Mouse (Mus musculus) retina, postnatal 1 day (tissue): ENCODE data around the gene Zscan26.
"Not testable (repeated sequence)": the region's sequence is repeated elsewhere in the genome, so short reads cannot be mapped to it uniquely, and the experiment has no call there.

Source experiments
- DNase-seq: peaks from one replicate; pipeline ENCODE4 v3.0.0-alpha.2; 2012

Zscan26 gene

DNA sequence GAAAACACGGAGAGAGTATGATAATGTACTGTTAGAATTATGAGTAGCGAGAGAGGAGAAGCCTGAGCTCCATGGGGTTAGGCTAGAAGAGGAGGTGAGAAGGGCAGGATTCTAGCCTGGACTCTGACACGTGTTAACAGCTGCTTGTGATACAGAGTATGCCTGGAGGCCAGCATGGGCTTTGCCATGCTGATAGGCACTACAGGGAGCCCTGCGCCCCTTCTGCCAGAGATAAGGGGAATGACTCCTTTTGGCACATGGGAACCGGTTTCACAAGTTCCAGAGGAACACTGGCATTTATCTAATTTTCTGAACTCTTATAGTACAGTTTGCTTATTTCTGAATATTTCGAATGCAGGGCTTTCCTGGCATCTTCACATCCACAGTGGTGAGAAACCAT is 34.7 kb downstream of the Zscan26 start:
- DNase-seq: no peak

DNA sequence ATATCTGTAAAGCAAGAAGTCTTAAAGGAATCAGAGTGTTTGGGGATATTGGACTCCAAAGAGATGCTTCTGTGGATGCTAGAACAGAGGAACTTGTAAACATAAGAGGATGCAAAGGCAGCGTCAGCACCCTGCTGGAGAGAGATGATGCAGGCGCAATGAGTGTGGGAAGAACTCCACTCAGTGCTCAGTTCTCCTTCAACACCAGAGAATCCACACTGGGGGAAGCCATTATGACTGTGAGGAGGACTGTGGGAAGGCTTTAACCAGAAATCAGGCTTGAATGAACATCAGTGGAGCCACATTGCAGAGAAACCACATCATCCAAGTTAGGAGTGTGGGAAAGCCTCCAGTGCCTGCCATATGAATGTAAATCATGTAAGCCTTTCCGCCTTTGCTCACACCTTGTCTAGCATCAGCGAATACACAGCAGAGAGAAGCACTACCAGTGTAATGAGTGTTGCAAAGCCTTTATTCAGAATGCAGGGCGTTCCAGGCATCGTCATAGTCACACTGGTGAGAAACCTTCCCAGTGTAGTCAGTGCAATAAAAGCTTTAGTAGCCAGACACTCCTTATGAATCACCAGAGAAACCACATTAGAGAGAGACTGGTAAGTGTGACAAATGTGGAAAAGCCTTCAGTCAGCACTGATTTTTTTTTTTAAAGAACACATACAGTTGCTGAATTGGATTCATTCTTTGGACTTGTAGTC is 36.1 kb downstream of the Zscan26 start:
- no peak for DNase-seq

DNA sequence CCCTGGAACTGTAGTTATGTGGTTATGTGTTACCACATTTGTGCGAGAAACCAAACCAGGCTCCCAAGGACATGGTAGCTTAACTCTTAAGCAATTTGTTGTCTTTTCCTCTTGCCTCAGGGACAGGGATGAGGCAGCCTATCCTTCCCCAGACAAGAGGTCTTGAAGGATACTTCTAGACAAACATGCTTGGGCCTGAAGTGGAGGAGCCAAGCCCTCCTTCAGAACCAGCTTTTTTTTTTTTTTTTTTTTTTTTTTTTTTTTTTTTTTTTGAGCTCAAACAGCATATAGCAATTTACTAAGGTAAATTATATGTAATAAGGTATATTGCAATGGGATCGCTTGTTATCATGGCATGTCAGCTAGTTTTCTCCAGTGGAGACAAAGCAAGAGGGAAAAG is 37.8 kb downstream of the Zscan26 start:
- no peak for DNase-seq

DNA sequence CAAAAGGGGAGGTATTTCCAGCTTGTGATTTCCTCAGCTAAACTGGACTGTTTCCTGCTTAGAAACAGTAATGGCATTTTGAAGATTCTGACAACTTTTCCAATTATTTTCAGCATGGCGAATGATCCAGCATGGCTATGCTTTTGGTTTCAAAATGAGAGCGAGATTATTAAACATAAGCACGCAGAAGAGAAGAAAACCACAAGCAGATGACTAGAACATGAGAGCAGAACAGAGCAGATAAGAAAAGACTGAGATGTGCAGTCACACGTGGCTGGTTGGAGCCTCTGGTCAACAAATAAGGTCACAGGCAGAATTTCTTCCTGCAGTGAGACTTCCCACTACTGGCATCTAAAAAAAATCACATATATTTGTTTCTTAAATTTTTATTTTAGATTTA is 38.3 kb downstream of the Zscan26 start:
- DNase-seq: no peak

DNA sequence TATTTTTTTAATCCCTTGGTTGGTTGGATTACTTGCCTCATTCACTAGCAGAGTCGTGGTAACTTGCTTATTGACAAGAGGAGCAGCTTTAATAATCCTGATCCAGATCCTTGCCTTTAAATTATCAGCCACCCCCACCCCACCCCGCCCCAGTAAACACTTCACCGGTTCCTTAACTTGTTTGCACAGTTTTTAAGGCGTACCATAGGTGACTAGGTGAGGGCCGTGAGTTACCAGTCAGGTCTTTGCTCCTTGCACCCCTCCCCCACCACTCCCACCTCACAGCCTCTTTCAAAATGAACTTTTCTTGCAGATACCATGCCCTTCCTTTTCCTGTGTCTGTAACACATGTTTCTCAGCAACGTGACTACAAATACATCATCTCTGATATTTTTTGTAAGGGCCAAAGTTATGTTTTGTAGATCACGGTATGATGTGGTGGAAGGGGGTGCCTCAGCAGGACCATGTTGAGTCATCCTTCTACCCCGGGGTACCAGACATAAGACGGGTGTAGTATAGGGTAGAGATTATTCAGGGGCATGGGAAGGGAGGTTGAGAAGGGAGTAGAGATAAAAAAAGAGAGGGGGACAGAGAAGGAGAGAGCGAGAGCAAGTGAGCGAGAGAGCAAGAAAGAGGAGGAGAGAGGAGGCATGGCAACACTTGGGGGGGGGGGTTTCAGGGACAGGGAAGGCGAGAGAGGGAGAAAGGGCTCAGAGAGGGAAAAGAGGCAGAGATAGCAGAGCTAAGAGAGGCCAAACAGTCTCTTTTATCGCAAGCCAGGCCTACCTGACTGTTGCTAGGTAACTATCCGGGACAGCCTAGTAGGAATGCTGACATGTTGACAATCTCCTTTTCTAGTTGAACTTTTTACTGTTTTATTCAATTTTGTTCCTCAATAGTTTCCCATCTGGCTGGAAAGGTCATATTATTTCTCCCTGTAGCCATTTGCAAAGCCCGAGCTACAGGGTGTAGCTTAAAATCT is 39.0 kb downstream of the Zscan26 start:
- DNase-seq: no peak

DNA sequence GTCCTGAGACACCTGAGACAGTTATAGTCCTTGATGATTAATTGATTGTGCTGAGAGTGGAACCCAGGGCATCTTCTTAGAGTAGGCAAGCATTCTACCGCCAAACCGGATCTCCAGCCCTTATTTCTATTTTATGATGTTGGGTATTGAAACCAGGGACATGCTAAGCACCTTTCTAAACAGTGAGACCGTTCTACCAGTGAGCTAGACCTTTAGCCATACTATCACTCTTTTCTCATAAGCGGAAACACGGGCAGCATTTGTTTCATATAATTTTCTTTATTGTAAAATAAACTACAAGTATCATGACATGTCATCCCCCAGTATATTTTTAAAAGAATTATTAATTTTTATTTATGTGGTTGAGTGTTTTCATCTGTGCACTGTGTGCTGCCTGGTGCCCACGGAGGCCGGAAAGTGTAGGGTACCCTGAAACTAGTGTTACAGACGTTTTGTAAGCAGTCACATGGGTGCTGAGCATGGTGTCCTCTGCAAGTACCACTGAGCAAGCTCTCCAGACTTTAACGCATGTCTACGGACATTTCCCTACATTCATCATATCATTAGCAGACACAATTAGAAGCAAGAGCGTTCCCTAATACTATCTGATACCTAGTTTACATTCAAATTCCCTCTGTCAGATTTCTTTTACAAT is 44.6 kb downstream of the Zscan26 start:
- DNase-seq: peak; percentile 1

DNA sequence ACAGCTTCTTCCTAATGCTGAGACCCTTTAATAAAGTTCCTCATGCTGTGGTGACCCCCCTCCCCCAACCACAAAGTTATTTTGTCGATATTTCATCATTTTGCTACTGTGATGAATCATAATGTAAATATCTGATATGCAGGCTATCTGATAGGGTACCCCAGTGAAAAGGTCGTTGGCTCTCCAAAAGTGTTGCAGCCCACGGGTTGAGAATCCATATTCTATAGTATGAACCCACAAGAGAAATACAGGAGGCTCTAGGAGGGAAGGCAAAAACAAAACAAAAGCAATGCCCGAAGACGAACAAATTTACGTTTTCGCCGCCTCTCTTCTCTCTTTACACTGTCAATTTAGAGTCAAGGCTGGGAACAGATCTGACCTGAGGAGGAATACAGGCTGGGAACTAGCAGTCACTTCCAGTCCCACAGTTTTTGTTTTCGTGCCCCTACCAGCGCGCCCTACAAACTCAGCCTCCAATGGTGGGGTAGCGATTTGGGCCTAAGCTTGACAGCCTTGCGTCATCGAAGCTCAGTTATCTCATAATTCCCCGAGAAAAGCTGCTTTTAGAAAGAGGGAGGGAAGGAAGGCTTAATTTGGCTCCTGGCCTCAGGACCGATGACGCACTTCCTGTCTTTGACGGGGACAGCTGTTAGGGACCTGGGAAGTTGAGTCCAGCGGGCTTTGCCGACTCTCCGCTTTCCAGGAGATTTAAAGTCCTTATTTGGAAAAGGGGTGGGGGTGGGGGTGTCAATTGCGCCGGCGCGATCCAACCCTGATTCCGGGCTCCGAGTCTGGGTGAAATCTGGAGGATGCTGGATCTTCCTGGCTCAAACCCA is 45.3 kb downstream of the Zscan26 start:
- peak; percentile 93 for DNase-seq

DNA sequence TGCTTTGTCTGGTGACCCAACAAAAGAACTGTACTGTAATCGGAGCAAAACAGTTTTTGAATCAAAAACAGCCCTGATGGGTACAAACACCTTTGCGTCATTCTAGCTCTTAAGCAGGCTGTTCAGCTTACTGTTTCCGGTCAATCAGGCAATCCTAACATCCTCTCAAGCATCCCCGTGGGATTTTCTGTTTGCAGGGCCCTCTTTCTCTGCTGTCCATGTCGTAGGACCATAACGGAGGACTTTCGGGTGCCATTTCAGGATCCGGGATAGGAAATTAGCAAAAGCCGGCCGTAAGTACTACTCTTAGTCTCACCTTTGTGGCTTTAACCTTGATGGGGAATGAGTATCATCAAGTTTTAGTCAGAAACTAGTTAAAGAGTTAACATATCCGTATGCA is 46.2 kb downstream of the Zscan26 start:
- peak; percentile 1 for DNase-seq

DNA sequence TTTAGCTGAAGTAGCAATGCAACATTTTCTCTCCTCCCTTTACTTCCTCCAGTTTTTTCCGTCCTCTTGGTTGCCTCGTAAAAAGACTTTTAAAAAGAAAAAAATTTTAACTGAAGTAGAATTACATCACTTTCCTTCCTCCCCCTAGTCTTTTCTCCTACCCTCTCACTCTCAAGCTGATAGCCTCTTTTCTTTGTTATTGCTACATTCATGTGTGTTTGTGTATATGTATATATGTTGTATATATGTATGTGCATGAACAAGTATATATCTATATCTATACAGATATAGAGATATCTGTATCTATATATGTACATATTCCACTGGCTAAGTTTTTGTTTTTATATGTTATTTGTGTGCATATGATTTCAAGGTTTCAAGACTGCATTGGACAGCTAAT is 50.7 kb downstream of the Zscan26 start:
- no peak for DNase-seq

DNA sequence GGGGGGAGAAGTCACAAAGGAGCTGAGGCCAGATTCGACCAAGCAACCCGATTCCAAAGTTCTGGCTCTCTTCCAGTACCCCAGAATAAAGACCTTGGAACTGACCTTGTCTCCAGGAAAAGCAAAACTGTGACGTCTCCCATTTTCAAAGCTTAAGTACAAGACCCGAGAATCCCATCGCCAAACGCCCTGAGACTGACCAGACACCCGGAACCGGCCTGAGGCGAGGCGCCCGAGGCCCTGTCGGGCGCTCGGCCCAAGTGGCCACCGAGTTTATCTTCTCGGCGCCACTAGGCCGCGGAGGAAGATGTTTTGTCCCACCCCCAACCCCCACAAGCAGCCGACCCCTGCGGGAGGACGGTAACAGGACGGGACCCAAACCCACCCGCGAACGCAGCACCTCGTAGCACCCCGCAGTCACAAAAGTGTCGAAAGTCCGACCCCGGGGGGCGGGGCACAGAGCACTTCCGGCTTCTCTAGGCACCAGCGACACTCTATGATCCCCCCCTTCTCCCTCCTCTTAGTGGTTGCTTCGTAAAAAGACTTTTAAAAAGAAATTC is 51.2 kb downstream of the Zscan26 start, which contains the start of gene Zkscan3:
TSS of gene Zkscan3 (minus strand) at position 469 of the 560 bp plus-strand sequence.
- DNase-seq: peak; percentile 92

DNA sequence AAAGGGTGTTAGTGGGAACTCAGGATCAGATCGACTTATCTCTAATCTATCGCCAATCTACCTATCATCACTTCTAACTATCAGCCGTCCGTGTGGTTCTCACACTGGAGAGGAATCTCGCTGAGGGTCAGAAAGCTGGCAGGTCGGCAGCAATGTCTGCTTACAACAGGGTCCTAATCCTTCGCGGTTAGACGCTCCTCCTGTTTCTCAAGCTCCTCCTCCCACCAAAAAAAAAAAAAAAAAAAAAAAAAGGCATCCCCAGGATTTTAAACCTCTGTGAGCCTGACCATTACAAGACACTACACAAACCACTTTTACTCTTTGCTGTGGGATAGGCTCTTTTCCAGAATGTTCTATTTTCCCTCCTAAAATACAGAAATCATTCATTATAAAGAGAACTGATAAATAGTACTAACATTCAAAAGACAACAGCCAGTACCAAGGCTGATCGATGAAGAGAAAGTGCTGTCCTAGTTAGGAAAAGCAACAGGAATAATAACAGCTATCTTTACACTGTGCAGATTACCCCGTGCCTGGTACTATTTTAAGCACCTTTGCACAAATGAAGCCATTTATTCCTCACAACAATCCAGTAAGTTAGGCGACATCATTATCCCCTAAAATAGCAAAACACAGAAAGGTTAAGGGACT is 51.8 kb downstream of the Zscan26 start:
- DNase-seq: peak; percentile 27

DNA sequence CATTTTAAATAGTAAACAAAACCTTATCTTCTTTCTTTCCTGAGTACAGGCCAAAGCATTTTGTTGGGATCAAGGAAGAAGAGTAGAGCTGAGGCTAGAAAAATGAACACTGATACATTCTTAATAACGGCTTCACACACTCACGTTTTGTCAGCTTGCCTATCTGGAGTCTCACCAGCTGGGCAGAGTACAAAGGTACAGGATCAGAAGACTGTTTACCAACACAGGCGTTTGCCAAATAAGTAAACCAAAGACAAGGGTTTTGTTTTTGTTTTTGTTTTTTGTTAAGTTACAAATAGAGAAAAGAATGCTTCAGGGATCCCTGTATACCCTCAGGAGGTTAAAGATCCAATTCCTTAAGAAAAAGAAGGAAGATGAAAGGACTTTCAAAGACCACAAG is 52.4 kb downstream of the Zscan26 start:
- DNase-seq: no peak

DNA sequence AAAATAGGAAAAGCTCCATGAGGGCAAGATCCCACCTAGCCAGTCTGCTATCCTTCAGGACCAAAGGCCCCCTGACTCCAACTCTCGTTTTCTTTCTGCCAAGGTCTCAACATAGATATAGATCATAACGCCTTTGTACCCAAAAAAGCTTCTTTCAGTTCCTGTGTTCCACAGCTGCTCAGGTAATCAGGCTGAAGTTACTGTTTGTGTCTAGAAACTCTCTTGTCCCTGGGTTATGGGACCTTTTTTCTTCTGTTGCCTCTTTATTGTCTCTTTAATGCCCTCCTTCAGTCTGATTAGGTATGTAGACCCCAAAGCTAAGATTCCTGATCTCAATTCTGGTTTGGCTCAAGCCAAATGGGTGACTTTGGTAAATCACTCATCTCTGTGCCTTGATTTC is 56.0 kb downstream of the Zscan26 start:
- no peak for DNase-seq

DNA sequence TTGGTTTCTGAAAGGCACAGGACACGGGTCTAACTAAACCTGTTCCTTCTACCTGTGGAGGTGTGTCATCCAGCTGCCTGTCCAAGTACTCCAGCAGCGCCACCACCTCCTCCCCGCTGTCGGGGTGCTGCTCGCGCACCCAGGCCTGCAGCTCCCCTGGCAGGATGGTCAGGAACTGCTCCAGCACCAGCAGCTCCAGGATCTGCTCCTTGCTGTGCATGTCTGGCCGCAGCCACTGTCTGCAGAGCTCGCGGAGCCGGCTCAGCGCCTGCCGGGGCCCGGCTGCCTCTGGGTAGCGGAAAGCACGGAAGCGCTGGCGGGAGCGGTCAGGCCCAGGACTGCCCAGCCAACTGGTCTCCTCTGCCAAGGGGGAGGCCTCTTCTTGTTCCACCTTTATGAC is 57.5 kb downstream of the Zscan26 start:
- not testable (repeated sequence) for DNase-seq

DNA sequence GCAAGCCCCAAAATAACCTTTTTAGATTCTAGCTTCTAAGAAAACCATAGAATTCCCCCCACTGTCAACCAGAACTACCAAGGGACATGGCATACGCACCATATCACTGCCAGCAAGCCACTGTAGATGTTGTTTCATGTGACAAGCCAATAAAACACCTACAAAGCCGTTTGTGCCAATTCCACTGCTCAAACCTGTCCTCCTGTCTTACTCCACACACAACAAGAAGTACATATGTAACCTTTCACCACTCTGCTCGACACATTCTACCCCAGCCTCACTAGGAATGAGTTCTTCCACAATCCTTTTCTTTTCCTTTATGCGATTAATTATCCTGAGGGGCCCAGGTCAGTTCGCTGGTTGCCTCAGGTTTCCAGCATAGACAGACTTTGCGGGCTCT is 57.9 kb downstream of the Zscan26 start:
- DNase-seq: no peak

DNA sequence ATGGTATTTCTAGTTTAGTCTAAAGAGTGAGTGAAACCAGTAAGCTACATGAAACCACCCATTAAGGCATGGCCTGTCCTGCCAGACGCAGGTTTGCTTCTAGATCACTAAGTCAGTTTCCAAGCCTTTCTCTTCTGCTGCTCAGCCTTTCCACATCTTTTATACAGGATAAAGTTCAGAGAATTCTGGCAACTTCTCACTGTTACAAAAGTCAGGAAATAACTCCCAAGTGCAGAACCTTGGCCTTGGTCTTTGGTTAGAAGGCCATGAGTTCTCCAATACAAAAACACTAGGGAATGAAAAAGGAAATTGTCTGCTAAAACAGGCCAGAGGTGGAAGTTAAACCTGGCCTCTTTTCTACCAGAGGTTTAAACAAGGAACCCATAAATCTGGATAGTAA is 58.3 kb downstream of the Zscan26 start:
- DNase-seq: no peak
